Mouse (Mus musculus) liver, embryonic 14.5 days (tissue): Measurements from ENCODE around the gene Srbd1.

Experiments
- CTCF ChIP-seq: IDR thresholded peaks from 2 replicates; pipeline ENCODE4 v1.5.1; 2016; ENCODE audit warnings: antibody characterized with exemption, low read depth, control low read depth
- EP300 ChIP-seq: IDR thresholded peaks from 2 replicates; pipeline ENCODE4 v1.6.1; 2016; ENCODE audit warnings: antibody characterized with exemption, low read depth

DNA sequence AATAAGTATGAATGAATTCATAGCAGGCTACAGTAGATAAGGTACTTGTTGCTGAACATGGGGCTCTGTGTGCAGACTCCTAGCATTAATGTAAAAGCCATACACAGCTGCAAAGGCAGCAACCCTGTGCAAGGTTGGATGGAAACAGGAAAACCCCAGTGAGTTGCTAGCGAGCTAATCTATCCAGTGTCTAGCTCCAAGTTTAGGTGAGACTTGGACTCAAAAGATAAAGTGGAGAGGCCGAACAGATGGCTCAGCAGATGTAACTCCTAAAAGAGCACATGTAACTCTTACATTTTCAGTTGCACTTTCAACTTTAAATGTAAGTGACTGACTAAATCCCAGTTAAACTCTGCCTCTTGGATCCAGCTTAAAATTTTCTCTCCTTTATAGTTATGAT lies 48.1 kb downstream of the Srbd1 start:
- TF ChIP-seq CTCF (no peak), EP300 (0 out of 2 replicates have a peak, but pooled peaks have one; percentile 24)
